ENCODE assay signal across 11 mouse cellular contexts in genomic region chr2:117867409-117867808, GRCm38 (mm10).
DNase-seq lines count a peak whose midpoint lies in the region; ATAC-seq and TF ChIP-seq lines count a peak whose summit lies in the region.
"Had no signal": no experiment of that assay in that cellular context is flagged by ENCODE, and none has a peak within 500 bp of the region (broad histone marks: within the 10 kb centered on the region; RNA-seq: fewer than 3 reads in every experiment).

No protein-coding gene starts in this region.

- peaks cover 15% of the 10 kb centered on the region for H3K4me1 ChIP-seq in heart, embryonic 12.5 days (replicated peaks)
- no peaks in the 10 kb centered on the region for H3K4me1 ChIP-seq in lung, postnatal 0 days (ENCODE audit: insufficient read depth, low read depth, low read length)
- peaks cover 13% of the 10 kb centered on the region for H3K4me1 ChIP-seq in brown adipose tissue, adult 24 weeks (ENCODE audit: control insufficient read depth, insufficient read depth, insufficient read length, low read length)
- H3K4me1 ChIP-seq in limb, embryonic 13.5 days: peaks cover 22% of the 10 kb centered on the region
- H3K4me1 ChIP-seq in liver, embryonic 11.5 days (replicated peaks; ENCODE audit: control insufficient read depth, insufficient read depth, low read length): no peaks in the 10 kb centered on the region

- H3K27me3 ChIP-seq in heart, embryonic 12.5 days (replicated peaks): no peaks in the 10 kb centered on the region
- no peaks in the 10 kb centered on the region for H3K27me3 ChIP-seq in lung, postnatal 0 days (replicated peaks; ENCODE audit: insufficient read depth, low read length)
- H3K27me3 ChIP-seq in limb, embryonic 13.5 days: no peaks in the 10 kb centered on the region
- H3K27me3 ChIP-seq in liver, embryonic 11.5 days (replicated peaks; ENCODE audit: control insufficient read depth, insufficient read depth, low read length): no peaks in the 10 kb centered on the region

- intact Hi-C loops in left cerebral cortex, postnatal 4 days (cut with DNase I): no loop called here

- no peaks in the 10 kb centered on the region for H3K36me3 ChIP-seq in heart, embryonic 12.5 days
- no peaks in the 10 kb centered on the region for H3K36me3 ChIP-seq in lung, postnatal 0 days (ENCODE audit: insufficient read depth, low read length)
- H3K36me3 ChIP-seq in limb, embryonic 13.5 days: no peaks in the 10 kb centered on the region
- no peaks in the 10 kb centered on the region for H3K36me3 ChIP-seq in liver, embryonic 11.5 days (ENCODE audit: control insufficient read depth, insufficient read depth, low read length)

- 69% methylated on average over 3 of the region's 3 CpGs for WGBS in heart, embryonic 12.5 days
- 51% methylated on average over 3 of the region's 3 CpGs for WGBS in lung, postnatal 0 days
- 57% methylated on average over 3 of the region's 3 CpGs for WGBS in limb, embryonic 13.5 days
- WGBS in liver, embryonic 11.5 days: 69% methylated on average over 3 of the region's 3 CpGs

- no peak overlapping the region for H3K9ac ChIP-seq in heart, embryonic 12.5 days
- no peak overlapping the region for H3K9ac ChIP-seq in lung, postnatal 0 days (replicated peaks; ENCODE audit: low read depth)
- H3K9ac ChIP-seq in limb, embryonic 13.5 days: no peak overlapping the region
- no peak overlapping the region for H3K9ac ChIP-seq in liver, embryonic 11.5 days (ENCODE audit: low read depth, low read length)

- TF ChIP-seq CTCF in lung, postnatal 0 days (IDR thresholded peaks at IDR 0.05): no peak

- H3K4me2 ChIP-seq in heart, embryonic 12.5 days: no peak overlapping the region
- no peak overlapping the region for H3K4me2 ChIP-seq in lung, postnatal 0 days (replicated peaks; ENCODE audit: low read depth, low read length)
- no peak overlapping the region for H3K4me2 ChIP-seq in limb, embryonic 13.5 days (replicated peaks)
- H3K4me2 ChIP-seq in liver, embryonic 11.5 days: no peak overlapping the region

- no peaks in the 10 kb centered on the region for H3K9me3 ChIP-seq in heart, embryonic 12.5 days (replicated peaks)
- H3K9me3 ChIP-seq in lung, postnatal 0 days (ENCODE audit: low read length): no peaks in the 10 kb centered on the region
- H3K9me3 ChIP-seq in limb, embryonic 13.5 days: no peaks in the 10 kb centered on the region
- no peaks in the 10 kb centered on the region for H3K9me3 ChIP-seq in liver, embryonic 11.5 days (ENCODE audit: control insufficient read depth, low read length)
- H3K9me3 ChIP-seq: megakaryocyte, embryonic 14.5 days had no signal

- H3K27ac ChIP-seq in heart, embryonic 12.5 days (ENCODE audit: poor library complexity, severe bottlenecking): no peak overlapping the region
- no peak overlapping the region for H3K27ac ChIP-seq in lung, postnatal 0 days (ENCODE audit: low read length)
- H3K27ac ChIP-seq in brown adipose tissue, adult 24 weeks (replicated peaks; ENCODE audit: low read depth, low read length): peak overlapping the region; percentile 95
- H3K27ac ChIP-seq in limb, embryonic 13.5 days: peak overlapping the region; percentile 72
- no peak overlapping the region for H3K27ac ChIP-seq in liver, embryonic 11.5 days (ENCODE audit: low read depth, low read length)

- ATAC-seq in heart, embryonic 12.5 days (ENCODE audit: insufficient number of reproducible peaks, low FRiP score): no peak
- peak; percentile 47 for ATAC-seq in lung, postnatal 0 days
- peak; percentile 62 for ATAC-seq in limb, embryonic 13.5 days (ENCODE audit: low FRiP score, low read depth)
- ATAC-seq in liver, embryonic 11.5 days (replicated peaks; ENCODE audit: low FRiP score): no peak

- no peak for TF ChIP-seq EP300 in lung, postnatal 0 days (IDR thresholded peaks at IDR 0.05)

- peak; percentile 12 to 20 for DNase-seq in heart, adult 9 months (ENCODE audit: low spot score in 2 of 2)
- DNase-seq in lung, postnatal 0 days (ENCODE audit: low spot score): peak; percentile 53
- no peak for DNase-seq in lung, postnatal 25 days (ENCODE audit: low spot score)
- no peak for DNase-seq in liver, embryonic 11.5 days (ENCODE audit: low spot score)
- no peak for DNase-seq in left cerebral cortex, postnatal 4 days
- DNase-seq: cerebellum, postnatal 10 days; kidney, adult 11 months had no signal

- H3K4me3 ChIP-seq in heart, embryonic 12.5 days: no peak overlapping the region
- no peak overlapping the region for H3K4me3 ChIP-seq in lung, postnatal 0 days (ENCODE audit: low read depth, low read length)
- H3K4me3 ChIP-seq in brown adipose tissue, adult 24 weeks (ENCODE audit: insufficient read depth, low read depth, low read length): no peak overlapping the region
- H3K4me3 ChIP-seq in limb, embryonic 13.5 days: no peak overlapping the region
- no peak overlapping the region for H3K4me3 ChIP-seq in liver, embryonic 11.5 days (ENCODE audit: low read depth, low read length)
- H3K4me3 ChIP-seq: megakaryocyte, embryonic 14.5 days had no signal

Comparison
In these comparisons a context has a peak if more than half of its experiments do, and no peak if none do; other contexts are left out.
1. DNase-seq: peak in heart, adult 9 months (2 of 2) and lung, postnatal 0 days (single experiment); none in lung, postnatal 25 days (single experiment), liver, embryonic 11.5 days (single experiment) and left cerebral cortex, postnatal 4 days (single experiment).
2. ATAC-seq: peak in lung, postnatal 0 days (single experiment) and limb, embryonic 13.5 days (single experiment); none in heart, embryonic 12.5 days (single experiment) and liver, embryonic 11.5 days (single experiment).
3. H3K27ac ChIP-seq: peak in brown adipose tissue, adult 24 weeks (single experiment) and limb, embryonic 13.5 days (single experiment); none in heart, embryonic 12.5 days (single experiment), lung, postnatal 0 days (single experiment) and liver, embryonic 11.5 days (single experiment).